Mouse (Mus musculus): ENCODE measurements at regions not wholly inside any gene's neighbourhood (a gene's known extent, or its start where the extent isn't known, plus 50 kb on each side); places are given as distances from the start of the nearest gene placed in this dataset.
A peak's percentile ranks its signal among the peaks of the same experiment; 100 is the strongest.

DNA sequence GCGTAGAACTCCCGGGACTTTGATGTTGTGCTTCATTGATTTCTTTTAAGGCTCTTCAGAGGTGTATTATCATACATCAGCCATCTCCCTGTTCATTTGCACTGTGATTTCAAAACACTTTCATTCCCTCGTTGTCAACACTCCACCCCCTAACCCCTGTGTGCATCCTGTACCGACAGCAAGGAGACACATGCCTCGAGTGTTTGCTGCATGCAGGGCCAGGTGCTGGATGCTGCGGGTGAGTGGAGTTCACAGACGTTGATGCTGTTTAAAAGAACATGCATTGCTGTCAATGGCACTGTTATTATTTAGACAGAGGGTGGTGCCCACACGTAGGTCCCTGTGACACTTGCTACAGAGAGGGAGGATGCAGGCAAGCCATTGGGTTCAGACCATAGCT is 290.0 kb upstream of the Eef2kmt start:
- 41% methylated on average over 8 of the region's 8 CpGs for WGBS
- Histone ChIP-seq H3K27ac (ENCODE audit: insufficient read depth, low read depth, low read length) (no peak overlapping the region), H3K36me3 (ENCODE audit: control insufficient read depth, insufficient read depth, low read length) (no peaks in the 10 kb centered on the region), H3K27me3 (replicated peaks; ENCODE audit: control insufficient read depth, insufficient read depth, low read length) (no peaks in the 10 kb centered on the region), H3K4me1 (ENCODE audit: control insufficient read depth, insufficient read depth, low read length) (no peaks in the 10 kb centered on the region), H3K4me3 (ENCODE audit: insufficient read depth, low read depth, low read length) (no peak overlapping the region)
- no peak for TF ChIP-seq CTCF (conservative IDR thresholded peaks at IDR 0.05; ENCODE audit: insufficient read depth, insufficient read length, low read depth, low read length)
- TF ChIP-seq POLR2A (IDR thresholded peaks at IDR 0.05; ENCODE audit: low read depth, low read length), result no peak
- no peak for DNase-seq

DNA sequence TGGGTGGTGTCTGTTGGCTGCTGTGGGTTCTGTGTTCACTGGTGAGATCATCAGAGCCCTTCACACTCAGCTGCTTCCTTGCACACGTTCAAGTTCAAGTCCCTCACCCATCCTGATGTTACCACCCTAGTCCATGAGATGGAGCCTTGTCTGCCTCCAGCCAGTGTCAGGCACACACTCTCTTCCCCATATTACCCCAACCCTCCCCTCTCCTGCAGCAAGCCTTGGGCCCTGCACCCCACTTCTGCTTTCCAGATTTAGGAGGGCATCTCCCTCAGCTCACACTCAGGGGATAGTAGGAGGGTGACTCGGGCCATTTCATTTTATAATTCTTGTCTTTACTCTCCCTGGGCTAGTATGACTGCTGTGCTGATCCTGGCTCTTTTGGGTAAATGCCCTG is 288.7 kb upstream of the Eef2kmt start:
- no peaks in the 10 kb centered on the region for H3K27me3 ChIP-seq (replicated peaks; ENCODE audit: control insufficient read depth, insufficient read depth, low read length)
- H3K4me3 ChIP-seq (ENCODE audit: insufficient read depth, low read depth, low read length), result no peak overlapping the region
- 66% methylated on average over 2 of the region's 2 CpGs for WGBS
- DNase-seq, result no peak
- no peaks in the 10 kb centered on the region for H3K4me1 ChIP-seq (ENCODE audit: control insufficient read depth, insufficient read depth, low read length)
- H3K27ac ChIP-seq (ENCODE audit: insufficient read depth, low read depth, low read length), result no peak overlapping the region
- H3K36me3 ChIP-seq (ENCODE audit: control insufficient read depth, insufficient read depth, low read length), result no peaks in the 10 kb centered on the region
- TF ChIP-seq POLR2A (IDR thresholded peaks at IDR 0.05; ENCODE audit: low read depth, low read length) (no peak), CTCF (conservative IDR thresholded peaks at IDR 0.05; ENCODE audit: insufficient read depth, insufficient read length, low read depth, low read length) (no peak)

GRCm38 (mm10) chr16:5538836-5539510 is 283.2 kb upstream of the Eef2kmt start:
- no peak for DNase-seq
- H3K27ac ChIP-seq (ENCODE audit: insufficient read depth, low read depth, low read length), result no peak overlapping the region
- no peaks in the 10 kb centered on the region for H3K36me3 ChIP-seq (ENCODE audit: control insufficient read depth, insufficient read depth, low read length)
- H3K27me3 ChIP-seq (replicated peaks; ENCODE audit: control insufficient read depth, insufficient read depth, low read length), result no peaks in the 10 kb centered on the region
- no peaks in the 10 kb centered on the region for H3K4me1 ChIP-seq (ENCODE audit: control insufficient read depth, insufficient read depth, low read length)
- no peak overlapping the region for H3K4me3 ChIP-seq (ENCODE audit: insufficient read depth, low read depth, low read length)
- WGBS, result 73% methylated on average over 10 of the region's 10 CpGs
- no peak for TF ChIP-seq POLR2A (IDR thresholded peaks at IDR 0.05; ENCODE audit: low read depth, low read length)
- no peak for TF ChIP-seq CTCF (conservative IDR thresholded peaks at IDR 0.05; ENCODE audit: insufficient read depth, insufficient read length, low read depth, low read length)

GRCm38 (mm10) chr16:5537286-5538204 is 281.8 kb upstream of the Eef2kmt start:
- no peaks in the 10 kb centered on the region for H3K36me3 ChIP-seq (ENCODE audit: control insufficient read depth, insufficient read depth, low read length)
- TF ChIP-seq CTCF (conservative IDR thresholded peaks at IDR 0.05; ENCODE audit: insufficient read depth, insufficient read length, low read depth, low read length) (peak; percentile 61), POLR2A (IDR thresholded peaks at IDR 0.05; ENCODE audit: low read depth, low read length) (no peak)
- 50% methylated on average over 11 of the region's 11 CpGs for WGBS
- peak; percentile 72 for DNase-seq
- no peak overlapping the region for H3K4me3 ChIP-seq (ENCODE audit: insufficient read depth, low read depth, low read length)
- no peaks in the 10 kb centered on the region for H3K4me1 ChIP-seq (ENCODE audit: control insufficient read depth, insufficient read depth, low read length)
- no peaks in the 10 kb centered on the region for H3K27me3 ChIP-seq (replicated peaks; ENCODE audit: control insufficient read depth, insufficient read depth, low read length)
- H3K27ac ChIP-seq (ENCODE audit: insufficient read depth, low read depth, low read length), result no peak overlapping the region

- WGBS, result 54% methylated on average over 14 of the region's 14 CpGs
- Histone ChIP-seq H3K36me3 (ENCODE audit: control insufficient read depth, insufficient read depth, low read length) (no peaks in the 10 kb centered on the region), H3K27ac (ENCODE audit: insufficient read depth, low read depth, low read length) (no peak overlapping the region), H3K27me3 (replicated peaks; ENCODE audit: control insufficient read depth, insufficient read depth, low read length) (no peaks in the 10 kb centered on the region), H3K4me1 (ENCODE audit: control insufficient read depth, insufficient read depth, low read length) (no peaks in the 10 kb centered on the region), H3K4me3 (ENCODE audit: insufficient read depth, low read depth, low read length) (no peak overlapping the region)
- no peak for DNase-seq
- TF ChIP-seq POLR2A (IDR thresholded peaks at IDR 0.05; ENCODE audit: low read depth, low read length), result no peak
- TF ChIP-seq CTCF (conservative IDR thresholded peaks at IDR 0.05; ENCODE audit: insufficient read depth, insufficient read length, low read depth, low read length), result no peak
These were observed 280.8 kb upstream of the Eef2kmt start for GRCm38 (mm10) chr16:5536515-5536972.

DNA sequence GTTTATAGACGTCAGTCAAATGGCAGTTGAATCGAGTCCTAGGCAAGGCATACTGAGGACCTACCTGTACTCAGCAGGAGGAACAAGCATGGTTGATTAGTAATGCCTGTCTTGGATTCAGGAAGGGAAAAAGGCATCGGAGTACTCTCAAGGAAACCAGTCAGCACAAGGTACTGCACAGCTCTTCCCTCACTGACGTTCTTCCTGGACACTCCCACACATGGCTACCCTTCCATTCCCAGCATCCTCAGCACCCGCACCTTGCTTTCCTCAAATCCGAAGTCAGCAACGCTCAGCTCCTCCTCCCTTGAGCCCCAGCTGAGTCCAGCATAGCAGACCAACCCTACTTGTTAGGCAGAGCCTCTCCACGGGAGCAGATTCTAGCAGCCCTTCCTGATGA is 279.6 kb upstream of the Eef2kmt start:
- TF ChIP-seq POLR2A (IDR thresholded peaks at IDR 0.05; ENCODE audit: low read depth, low read length), result no peak
- no peak for TF ChIP-seq CTCF (conservative IDR thresholded peaks at IDR 0.05; ENCODE audit: insufficient read depth, insufficient read length, low read depth, low read length)
- Histone ChIP-seq H3K27ac (ENCODE audit: insufficient read depth, low read depth, low read length) (0 out of 2 replicates have a peak overlapping the region, but pooled peaks have one; percentile 27), H3K27me3 (replicated peaks; ENCODE audit: control insufficient read depth, insufficient read depth, low read length) (no peaks in the 10 kb centered on the region), H3K4me1 (ENCODE audit: control insufficient read depth, insufficient read depth, low read length) (no peaks in the 10 kb centered on the region), H3K4me3 (ENCODE audit: insufficient read depth, low read depth, low read length) (0 out of 2 replicates have a peak overlapping the region, but pooled peaks have one; percentile 9), H3K36me3 (ENCODE audit: control insufficient read depth, insufficient read depth, low read length) (no peaks in the 10 kb centered on the region)
- DNase-seq, result peak; percentile 35
- 38% methylated on average over 8 of the region's 8 CpGs for WGBS

- H3K4me3 ChIP-seq (ENCODE audit: insufficient read depth, low read depth, low read length), result peak overlapping the region; percentile 14; the same call in 1 of the 2 replicates
- TF ChIP-seq POLR2A (IDR thresholded peaks at IDR 0.05; ENCODE audit: low read depth, low read length) (no peak), CTCF (conservative IDR thresholded peaks at IDR 0.05; ENCODE audit: insufficient read depth, insufficient read length, low read depth, low read length) (peak; percentile 51)
- no peaks in the 10 kb centered on the region for H3K36me3 ChIP-seq (ENCODE audit: control insufficient read depth, insufficient read depth, low read length)
- H3K27me3 ChIP-seq (replicated peaks; ENCODE audit: control insufficient read depth, insufficient read depth, low read length), result no peaks in the 10 kb centered on the region
- H3K4me1 ChIP-seq (ENCODE audit: control insufficient read depth, insufficient read depth, low read length), result no peaks in the 10 kb centered on the region
- WGBS, result 39% methylated on average over 5 of the region's 5 CpGs
- DNase-seq, result peak; percentile 41
- H3K27ac ChIP-seq (ENCODE audit: insufficient read depth, low read depth, low read length), result peak overlapping the region; percentile 27; the same call in 1 of the 2 replicates
These were observed 279.1 kb upstream of the Eef2kmt start for GRCm38 (mm10) chr16:5534862-5535261.
